Mouse (Mus musculus) CD4-positive helper T cell, adult 2 months (primary cell): ENCODE results near the gene Ubxn10.

Experiments used
- DNase-seq: peaks from one replicate; pipeline ENCODE4 v3.0.0-alpha.2; 2012; ENCODE audit warnings: low read depth, missing footprints, low spot score

Gene Ubxn10

DNA sequence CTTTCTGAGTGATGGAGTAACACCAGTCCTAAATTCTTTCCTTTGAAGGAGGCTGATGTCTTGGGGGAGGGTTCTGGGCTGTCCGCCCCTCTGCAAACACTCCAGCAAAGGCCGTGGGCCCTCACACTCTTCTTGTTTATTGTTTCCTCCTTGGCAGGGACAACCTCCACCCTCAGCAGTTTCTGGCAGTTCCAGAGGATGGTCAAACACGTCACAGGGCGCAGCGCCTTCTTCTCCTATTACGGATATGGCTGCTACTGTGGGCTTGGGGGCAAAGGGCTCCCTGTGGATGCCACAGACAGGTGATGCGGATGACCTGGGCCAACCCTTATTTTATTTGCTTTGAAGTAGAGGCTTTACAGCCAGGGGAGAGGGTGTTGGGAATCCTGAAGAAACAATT, 2.9 kb downstream of the Ubxn10 start:
- DNase-seq, result no peak

DNA sequence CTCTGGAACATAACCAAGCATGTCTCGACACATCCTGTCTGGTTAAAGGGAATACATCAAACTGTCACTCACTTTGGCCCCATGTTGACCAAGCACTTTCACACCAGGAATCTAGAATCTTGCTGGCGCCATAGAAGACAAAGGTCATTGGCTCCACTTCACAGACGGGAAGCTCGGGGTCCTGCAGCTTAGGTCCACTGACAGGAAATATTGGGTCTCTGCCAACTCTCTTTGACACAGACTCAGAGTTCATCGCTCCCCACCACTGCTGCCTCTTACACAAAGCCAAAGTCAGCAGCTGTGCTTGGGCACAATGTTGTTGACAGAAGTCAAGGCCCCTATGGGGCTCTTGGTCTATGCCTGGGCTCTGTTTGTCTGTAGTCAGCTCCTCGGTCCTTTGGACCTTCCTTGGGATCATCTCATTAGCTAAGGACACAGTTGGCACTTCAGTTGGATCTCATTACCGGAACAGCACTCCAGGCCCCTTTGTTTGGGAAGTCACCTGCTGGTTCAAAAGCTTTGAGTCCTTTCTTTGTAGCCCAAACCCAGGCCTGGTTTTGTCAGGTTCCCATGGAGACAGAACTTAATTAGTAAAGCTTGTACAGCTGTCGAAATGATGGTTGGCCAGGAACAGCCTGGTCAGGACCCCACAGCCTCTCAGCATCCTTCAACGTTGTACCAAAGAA, 7.8 kb downstream of the Ubxn10 start:
- no peak for DNase-seq

DNA sequence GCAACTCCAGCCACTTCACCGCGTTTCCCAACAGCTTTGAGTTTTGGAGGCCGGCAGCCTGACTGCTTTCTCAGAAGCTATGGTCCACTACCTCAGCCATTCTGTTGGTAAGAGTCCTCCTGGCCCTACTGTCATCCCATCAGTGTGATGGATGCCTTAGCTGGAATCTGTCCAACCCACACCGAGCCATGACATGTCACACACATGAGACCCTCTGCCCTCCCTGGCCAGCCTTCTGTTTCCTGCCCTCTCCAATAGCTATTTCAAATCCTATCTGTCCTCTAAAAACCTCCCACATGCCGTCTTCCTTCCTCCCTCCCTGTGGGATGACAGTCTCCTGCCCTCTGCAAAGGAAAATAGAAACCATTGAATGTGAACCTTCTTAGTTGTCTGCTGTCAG, 11.2 kb downstream of the Ubxn10 start:
- no peak for DNase-seq

DNA sequence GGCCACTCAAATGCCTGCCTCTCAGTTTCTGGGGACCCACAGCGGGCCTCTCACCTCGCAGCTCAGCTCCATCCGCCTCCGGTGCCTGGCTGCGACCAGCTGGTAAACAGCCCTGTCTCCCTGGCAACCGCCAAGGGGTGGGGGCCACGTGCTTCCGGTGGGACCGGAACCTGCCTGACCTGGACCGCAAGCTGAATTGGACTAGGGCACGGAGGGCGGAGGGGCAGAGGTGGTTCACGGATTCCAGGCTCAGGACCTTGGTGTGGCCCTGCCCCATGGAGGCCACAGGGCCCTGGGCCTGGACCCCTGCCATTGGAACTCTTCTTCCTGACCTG, 11.9 kb downstream of the Ubxn10 start:
- DNase-seq, result peak; percentile 58

DNA sequence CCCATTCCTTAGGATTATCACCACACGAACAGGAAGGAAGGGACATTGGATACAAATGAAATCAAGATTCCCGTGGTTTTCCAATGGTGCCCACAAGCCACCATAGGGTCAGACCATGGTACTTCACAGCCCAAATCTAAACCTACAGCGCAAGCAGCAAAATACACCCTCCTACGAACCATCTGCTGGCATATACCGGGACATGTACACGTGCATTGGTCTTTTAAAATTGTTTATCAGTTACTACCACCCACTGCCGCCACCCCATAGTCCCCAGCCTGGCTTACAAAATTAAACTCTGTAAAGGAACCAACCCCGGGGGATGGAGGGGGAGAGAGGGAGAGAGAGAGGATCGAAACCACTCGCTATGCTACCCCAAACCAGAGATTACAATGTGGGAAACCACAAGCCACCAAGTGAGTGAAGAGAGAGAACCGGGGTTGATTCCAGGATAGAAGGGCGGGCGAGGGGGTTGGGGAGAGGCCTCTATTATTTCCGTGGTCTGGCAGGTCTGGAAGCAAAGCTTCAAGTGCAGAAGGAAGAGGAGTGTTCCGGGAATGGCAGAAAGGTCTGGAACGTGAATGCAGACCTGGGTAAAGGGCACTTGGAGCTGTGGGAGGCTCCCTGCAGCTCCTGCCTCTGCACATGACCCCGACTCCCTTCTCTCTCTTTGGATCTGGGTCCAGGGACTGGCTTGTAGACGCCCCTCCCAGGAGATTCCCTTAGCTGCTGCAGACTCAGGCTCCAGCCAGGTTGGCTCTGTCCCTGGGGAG, 12.4 kb downstream of the Ubxn10 start, which contains the start of gene Pla2g2c:
Pla2g2c (plus strand) TSS at position 439 of the 773 bp plus-strand sequence.
- peak; percentile 34 for DNase-seq

DNA sequence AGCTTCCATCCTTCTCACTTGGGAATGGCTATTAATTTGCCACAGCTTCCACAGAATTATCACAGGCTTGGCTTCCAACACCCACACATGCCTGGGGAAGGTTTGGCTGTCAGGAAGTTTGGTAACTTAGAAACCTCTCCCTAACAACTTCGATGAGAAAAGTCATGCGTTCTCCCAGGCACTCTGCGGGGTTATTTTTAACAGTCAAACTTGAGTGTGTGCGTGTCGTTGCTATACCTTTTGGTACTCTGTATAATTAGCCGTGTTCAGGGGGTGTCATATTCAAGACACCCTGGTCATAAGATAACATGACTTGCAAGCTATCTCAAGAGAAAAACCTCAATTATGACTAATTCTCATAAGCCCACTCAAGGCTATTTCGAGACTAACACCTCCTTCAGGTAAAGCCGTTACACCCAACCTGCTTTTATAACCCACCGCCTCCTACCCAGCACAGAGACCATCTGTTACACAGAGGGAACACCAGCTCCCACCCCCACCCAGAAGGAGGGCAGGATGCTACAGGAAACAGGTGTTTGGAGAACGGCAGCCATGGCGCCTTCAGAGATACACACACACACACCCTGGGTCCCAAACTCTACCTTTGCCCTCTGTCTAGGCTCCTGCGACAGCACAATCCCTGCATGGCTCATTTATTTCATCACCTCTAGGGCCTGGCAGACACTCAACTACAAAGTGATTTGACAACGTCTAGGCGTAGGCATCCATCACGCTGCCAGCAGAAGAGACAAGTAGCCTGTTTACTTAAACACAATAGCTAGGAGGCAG, 13.3 kb downstream of the Ubxn10 start:
- DNase-seq, result no peak

DNA sequence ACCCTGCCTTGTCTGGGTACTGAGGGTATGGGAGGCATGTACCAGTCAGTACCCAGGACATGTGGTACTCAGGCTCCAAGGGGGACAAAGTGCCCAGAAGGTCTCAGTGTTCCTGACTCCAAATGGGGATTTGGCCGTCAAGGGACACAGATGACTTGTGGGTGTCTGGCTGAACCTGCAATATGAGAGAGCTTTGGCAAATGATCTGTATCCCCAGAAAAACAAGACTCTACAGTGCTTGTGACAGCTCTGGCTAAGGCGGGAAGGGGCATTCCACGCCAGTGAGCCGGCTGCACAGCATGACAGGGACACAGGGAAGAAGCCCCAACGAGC, 17.7 kb downstream of the Ubxn10 start:
- DNase-seq, result no peak

DNA sequence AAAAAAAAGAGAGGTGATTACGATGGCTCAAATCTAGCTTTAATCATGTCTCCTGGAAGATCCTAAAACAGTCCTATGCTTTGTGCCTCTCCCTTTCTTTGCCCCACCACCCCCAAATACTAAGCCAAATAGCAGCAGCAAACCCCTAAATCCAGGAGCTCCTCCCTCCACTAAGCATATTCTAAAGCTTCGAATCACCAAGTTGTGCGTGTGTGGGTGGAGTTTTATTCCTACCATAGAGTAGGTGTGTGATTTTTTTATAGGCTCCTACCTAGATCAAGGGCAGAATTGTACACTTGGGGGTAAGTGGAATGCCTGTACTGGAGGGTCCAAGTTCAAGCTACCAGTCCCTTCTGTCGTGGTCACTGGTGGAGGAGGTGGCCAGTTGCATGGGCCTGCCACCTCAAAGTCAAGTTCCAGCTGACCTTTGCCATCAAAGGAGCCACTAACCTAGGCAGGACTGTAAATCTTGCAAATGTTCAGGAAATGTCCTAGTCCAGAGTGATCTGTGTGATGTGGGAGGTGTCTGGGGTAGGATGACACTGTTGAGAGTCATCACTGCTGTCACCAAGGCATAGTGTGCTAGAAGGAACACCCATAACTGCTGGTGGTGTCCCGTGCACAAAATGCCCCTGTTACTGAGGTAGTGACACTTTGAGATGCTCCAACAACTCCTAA, 18.2 kb downstream of the Ubxn10 start:
- DNase-seq, result no peak

DNA sequence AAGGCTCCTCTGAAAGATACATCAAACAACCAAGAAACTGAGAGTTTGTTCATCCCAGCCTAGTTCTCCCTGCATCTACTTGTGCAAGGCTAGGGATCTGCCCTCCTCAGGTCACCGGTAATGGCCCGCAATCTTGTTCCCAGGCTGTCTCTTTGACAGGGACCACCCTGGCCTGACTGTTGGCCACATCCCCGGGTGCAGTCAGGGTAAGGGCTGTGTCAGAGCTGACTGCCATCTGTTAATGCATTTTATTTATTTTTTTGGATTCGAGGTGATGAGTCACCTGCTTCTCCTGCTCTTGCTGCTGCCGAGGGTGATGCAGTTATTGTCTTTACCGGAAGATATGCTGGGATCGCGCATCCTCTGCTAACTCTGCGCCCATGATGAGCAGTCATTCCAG, 20.3 kb downstream of the Ubxn10 start:
- DNase-seq, result no peak

DNA sequence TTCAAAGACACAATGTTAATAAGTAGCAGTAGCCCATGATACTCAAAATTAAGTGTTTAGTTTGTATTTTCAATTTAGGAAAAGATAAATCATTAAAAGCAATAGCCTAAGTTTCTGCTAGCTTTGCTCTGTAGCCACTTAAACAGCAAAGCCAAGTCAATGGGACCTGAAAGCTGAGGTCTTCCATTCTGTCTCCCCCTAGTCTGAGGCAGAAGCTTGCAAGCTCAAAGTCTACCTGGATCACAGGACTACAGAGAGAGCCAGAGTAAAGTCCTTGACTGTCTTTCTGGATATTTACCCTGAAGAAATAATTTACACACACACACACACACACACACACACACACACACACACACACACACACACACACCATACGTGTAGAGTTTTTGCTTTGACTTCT, 22.8 kb downstream of the Ubxn10 start:
- DNase-seq, result no peak

DNA sequence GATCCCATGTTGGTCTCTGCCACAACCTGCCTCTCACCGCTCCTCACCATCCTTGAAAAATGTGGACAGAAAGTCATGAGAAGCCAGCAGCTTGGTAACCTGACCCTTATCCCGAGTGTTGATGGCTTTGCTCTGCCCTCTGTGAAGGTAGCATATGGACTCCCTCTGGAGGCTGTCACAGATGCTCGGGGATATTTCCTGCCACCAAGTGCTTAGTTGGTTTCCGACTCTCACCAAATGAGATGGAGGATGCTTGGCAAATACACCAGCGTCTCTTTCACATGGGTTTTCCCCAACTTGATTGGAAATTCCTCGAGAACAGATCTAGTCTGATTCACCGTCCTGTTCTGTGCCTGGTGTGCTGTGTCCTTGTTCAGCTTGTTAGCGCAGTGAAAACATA, 24.3 kb downstream of the Ubxn10 start:
- no peak for DNase-seq

DNA sequence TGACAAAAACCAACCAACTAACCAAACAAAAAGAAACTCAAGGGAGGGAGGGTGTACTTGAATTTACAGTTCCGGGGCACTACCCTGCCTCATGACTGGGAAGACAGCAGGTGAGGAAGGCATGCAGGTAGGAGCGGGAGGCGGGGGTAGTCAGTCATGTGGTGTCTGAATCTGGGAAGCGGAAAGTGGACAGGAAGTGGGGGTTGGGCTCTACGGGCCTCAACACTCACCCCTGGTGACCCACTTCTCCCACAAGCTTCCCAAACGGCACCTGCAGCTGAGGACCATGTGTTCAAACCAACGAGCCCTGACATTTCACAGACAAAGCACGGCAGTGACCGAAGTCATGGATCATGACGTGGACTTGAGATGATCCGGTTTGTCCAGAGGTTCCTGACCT, 24.9 kb downstream of the Ubxn10 start:
- no peak for DNase-seq

DNA sequence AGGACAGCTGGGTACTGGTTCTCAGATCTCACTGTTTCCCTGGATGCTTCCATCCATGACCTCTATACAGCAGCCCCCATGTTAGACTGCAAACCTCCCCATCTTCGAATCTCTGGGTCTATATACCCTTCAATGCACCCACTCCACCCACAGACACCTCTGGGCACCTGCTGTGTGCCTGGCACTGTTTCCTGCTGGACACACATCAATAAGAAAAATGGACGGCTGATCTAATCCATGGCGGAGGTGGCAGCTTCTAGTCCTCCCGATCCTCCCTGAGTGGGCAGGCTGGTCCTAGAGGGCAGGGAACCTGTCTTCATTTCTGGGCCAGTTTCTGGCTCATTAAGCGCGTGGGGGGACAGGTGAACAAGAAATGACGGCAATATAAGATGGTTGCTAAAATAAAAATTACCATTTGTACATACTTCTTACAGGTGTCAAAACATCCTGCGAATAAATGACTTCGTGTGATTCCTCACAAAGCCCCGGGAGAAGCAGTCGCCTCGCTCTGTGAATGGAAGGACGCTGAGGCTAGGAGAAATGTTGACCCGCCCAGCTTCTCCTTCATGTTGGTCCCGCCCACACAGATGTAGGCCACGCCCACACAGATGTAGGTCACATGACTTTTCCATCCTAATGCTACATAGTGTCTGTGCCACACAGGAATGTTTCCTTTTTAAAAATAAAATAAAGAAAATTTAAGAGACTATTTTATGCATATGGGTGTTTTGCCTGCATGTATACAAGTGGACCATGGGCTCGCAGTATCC, 25.7 kb downstream of the Ubxn10 start:
- no peak for DNase-seq

DNA sequence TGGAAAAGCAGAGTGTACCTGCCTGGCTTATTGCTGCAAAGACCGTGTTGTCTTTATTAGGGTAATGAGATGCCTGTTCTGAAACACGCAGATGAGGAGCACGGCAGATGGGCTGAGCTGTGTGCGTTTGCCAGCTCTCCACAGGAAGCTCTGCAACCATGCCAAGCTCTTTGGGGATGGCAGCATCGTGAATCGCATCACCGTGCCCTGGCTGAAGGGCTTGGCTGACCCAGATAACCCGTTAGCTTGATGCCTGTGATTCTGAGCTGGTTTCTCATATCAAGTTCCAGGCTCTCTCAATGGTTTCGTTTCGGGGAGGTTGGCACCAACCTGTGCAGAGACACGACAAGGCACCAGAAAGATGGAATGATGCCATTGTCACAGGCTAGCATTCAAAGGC, 26.3 kb downstream of the Ubxn10 start:
- no peak for DNase-seq

DNA sequence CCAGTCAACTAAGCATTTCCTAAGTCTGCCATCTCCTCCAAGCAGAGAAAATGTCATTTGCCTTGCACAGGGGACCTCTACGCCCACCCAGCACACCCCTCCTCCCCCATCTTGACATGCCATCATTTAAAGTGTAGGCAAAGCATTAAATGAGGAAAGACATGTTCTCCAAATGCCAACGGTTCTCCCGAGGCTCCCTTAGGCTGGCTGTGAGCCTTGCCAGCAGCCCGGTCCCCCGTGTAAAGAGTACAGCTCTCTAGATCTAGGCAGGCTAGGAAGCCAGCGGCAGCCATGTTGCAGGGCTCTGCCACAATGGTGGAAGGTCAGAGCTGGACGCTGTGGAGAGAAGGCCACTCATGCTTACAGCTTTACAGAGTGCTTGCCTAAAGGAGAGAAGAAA, 27.0 kb downstream of the Ubxn10 start:
- no peak for DNase-seq

DNA sequence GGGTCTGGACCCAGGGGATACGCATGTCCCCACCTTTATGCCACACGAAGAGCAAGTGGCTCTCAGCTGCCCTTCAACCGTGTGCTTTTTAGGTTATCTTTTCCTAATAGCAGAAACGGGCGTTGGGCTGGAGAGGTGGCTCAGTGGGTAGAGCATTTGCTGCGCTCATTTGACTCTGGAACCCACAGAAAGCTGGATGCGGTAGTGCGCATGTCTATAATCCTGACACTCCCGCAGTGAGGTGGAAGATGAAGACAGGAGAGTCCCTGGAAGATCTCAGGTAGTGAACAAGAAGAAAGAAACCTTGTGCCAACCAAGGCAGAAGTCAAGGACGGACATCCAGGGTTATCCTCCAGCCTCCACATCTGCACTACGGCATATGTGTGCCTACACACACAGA, 27.7 kb downstream of the Ubxn10 start:
- no peak for DNase-seq

DNA sequence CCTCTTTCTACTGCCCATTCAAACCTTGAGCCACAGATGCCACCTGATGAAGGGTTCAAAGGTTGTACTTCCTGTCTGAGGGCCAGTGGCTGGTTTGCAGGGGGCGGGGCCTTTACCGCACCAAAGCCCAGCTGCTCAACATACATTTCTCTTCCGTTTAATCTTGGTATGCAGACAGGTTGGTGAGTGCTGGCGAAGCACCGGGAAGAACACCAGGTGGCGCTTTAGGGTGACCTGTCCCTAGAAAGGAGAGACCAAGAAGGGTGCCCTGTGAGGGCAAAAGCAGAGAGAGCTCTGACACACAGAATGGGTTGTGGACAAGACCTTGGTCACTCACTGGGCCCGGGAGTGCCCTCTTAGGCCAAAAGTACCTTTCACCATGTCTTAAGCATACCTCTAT, 28.3 kb downstream of the Ubxn10 start:
- DNase-seq, result peak; percentile 14

DNA sequence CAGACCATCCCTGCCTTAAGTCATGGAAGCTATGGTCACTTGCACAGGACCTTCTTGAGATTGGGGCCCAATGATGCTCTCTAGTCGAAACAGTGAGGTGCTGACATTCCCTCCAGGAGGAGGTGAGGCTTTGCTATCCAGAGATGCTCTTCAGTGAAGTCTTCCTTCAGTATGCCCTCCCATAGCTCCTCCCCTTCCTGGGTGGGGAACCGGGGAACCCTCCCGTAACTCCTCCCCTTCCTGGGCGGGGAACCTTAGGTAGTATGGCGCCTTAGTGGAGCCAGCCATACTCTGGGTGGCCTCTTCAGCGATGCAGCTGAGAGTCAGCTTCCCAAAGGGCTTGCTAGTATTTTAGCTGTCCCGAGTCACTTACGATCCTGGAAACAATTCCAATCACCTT, 30.3 kb downstream of the Ubxn10 start:
- no peak for DNase-seq

DNA sequence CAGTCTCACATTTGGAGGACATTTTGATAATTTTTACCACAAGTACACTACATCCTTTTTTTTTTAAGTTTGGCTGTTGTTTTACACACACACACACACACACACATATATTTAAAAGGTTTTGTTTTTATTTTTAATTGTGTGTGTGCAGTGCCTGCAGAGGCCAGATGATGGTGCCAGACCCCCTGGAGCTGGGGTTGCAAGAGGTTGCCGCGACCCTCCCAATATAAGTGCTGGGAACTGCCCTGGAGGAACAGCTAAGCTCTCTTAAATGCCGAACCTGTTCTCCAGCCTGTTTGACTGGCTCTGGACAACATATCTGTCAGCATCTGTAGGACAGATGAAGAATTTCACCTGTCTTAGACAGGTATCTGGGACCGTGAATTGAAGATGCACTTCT, 32.8 kb downstream of the Ubxn10 start:
- no peak for DNase-seq

DNA sequence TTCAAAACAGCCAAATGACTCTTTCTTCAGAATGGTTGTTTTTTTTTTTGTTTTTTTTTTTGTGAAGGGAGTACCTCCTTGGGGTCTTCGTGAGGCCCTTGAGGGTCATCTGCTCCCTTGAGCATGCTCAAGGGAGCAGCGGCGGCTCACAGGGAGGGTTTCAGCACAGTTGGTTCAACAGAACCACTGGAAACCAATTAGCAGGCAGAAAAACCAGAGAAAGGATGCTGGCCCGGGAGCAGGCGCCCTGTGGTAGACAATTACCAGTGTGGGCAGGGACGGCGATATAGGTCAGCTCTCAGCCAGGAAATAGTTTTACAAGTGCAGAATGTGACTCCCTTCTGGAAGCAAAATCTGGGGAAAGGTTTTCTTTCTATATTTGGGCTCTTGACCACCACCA, 33.4 kb downstream of the Ubxn10 start:
- DNase-seq, result no peak

DNA sequence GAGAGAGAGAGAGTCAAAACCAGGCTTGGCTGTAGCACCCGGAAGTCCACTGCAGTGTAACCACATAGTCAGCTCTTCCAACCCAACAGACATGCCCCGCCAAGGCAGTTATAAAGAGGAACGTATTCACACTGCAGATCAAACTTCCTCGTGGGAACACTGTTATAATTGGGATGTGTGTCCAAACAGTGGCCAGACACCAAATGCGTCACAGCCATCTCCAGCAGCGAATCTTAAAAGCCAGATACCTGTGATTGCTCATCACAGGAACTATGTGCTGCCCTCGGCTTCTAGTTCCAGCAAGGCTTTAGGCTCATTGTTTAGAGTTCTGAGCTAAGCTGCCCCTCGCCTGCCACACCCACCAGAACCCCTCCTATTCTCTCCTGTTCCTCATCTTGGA, 34.4 kb downstream of the Ubxn10 start:
- DNase-seq, result no peak

DNA sequence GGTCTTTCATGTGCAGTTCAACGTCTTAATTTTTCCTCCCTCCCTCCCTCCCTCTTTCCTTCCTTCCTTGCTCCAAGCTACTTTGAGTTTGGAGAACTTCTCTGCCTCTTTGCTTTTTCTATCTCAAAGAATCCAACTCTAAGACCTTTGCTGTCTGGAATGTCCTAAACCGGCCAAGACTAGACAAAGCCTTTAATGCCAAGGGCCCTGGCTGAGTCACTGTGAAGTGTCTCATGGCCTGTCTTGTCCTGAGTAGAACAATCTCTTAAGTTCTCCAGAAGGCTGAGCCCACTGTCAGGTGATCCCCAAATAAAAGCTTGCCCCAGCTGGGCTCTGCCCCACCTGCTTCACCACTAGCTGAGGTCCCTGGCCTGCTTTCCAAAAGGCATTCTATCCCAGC, 34.9 kb downstream of the Ubxn10 start:
- DNase-seq, result no peak
